Mouse (Mus musculus) E14TG2a.4 (cell line): ENCODE data around the gene Mkrn2os.
"Not testable (repeated sequence)": the region's sequence is repeated elsewhere in the genome, so short reads cannot be mapped to it uniquely, and the experiment has no call there.

Source experiments
- H3K27me3 ChIP-seq: 2 replicates; pipeline ENCODE4 v1.6.1; 2014; ENCODE audit warnings: low read length, control low read depth; ENCODE audit not compliant: insufficient read depth
- H3K36me3 ChIP-seq: 2 replicates; pipeline ENCODE4 v1.6.1; 2014; ENCODE audit warnings: low read length, control low read depth; ENCODE audit not compliant: insufficient read depth
- H3K4me1 ChIP-seq: replicated peaks from 2 replicates; pipeline ENCODE4 v1.6.1; 2014; ENCODE audit warnings: low read depth, low read length, control low read depth
- H3K4me3 ChIP-seq: replicated peaks from 2 replicates; pipeline ENCODE4 v1.5.1; 2014; ENCODE audit warnings: mild to moderate bottlenecking, low read length
- H3K9me3 ChIP-seq: 2 replicates; pipeline ENCODE4 v1.6.1; 2014; ENCODE audit warnings: low read length, control low read depth
- CTCF ChIP-seq: conservative IDR thresholded peaks from 2 replicates; pipeline ENCODE4 v1.5.1; 2014; ENCODE audit warnings: low read length
- NANOG ChIP-seq: IDR thresholded peaks from 2 replicates; pipeline ENCODE4 v1.6.1; 2014; ENCODE audit warnings: borderline replicate concordance, low read length, mixed read lengths
- POU5F1 ChIP-seq: IDR thresholded peaks from 2 replicates; pipeline ENCODE4 v1.6.1; 2014; ENCODE audit warnings: low read length, borderline replicate concordance

Gene Mkrn2os

DNA sequence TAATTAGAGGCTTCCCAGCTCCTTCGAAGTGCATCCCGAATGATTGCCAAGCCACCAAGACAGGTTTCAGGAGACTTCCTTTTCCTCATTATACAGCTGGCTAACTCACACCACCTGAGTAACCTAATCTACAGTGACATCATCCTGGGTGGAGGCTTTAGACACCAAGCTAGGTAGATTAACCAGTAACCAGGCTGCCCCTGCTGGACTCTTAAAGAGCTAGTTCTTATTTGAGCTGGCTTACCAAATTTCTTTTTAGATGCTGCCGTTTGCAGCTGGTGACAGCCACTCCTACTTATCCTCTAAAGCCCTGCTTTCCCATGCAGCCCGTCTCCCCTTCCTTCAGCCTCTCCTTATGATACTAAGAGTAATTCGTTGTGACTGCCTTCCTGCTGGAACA, at the start of gene Mkrn2os:
Mkrn2os (minus strand) TSS at position 119 of the 400 bp plus-strand sequence.
- Histone ChIP-seq H3K27me3 (peaks cover 9% of the 10 kb centered on the region; the same call in 1 of the 2 replicates), H3K4me1 (no peaks in the 10 kb centered on the region), H3K9me3 (no peaks in the 10 kb centered on the region), H3K36me3 (no peaks in the 10 kb centered on the region), H3K4me3 (no peak within 1 kb of the TSS)
- TF ChIP-seq POU5F1, result no peak
- no peak for TF ChIP-seq CTCF
- TF ChIP-seq NANOG, result no peak

DNA sequence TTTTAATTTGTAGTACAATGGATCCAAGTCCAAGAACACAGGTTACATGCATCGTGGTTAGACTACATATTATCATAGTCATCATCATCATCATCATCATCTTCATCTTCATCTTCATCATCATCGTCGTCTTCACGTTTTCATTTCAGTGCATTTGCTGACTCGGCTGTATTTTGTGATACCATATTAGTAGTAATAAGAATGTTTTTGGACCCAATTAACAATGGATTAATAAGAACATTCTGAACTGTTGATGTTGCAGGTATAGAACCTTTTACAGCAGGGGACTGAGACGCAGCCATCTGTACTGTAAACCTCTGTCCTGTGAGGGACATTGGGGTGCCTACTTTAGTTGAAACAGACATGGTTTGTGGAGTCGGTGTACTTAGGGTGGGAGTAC, 45.8 kb upstream of the Mkrn2os start:
- not testable (repeated sequence) for H3K9me3 ChIP-seq, H3K27me3 ChIP-seq, H3K4me3 ChIP-seq, H3K4me1 ChIP-seq
- H3K36me3 ChIP-seq, result peaks cover 90% of the 10 kb centered on the region

DNA sequence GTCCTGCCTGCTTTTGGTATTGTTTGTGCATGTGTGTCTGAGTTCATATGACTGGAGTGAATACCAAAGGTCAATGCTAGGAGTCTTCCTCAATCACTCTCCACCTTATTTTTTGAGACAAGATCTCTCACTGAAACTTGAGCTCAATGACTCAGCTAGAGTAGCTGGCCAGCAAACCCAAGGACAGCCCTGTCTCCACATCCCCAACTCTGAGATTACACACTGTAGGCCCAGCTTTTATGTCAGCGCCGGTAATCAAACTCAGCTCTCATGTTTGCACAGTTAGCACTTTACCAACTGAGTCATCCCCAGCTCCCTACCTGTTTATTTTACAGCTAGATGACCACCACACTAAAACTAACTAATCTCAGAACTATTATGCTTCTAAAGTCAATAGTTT, 41.6 kb upstream of the Mkrn2os start:
- TF ChIP-seq NANOG (no peak), CTCF (no peak), POU5F1 (no peak)
- Histone ChIP-seq H3K36me3 (peaks cover 96% of the 10 kb centered on the region), H3K27me3 (no peaks in the 10 kb centered on the region), H3K9me3 (no peaks in the 10 kb centered on the region), H3K4me1 (0 out of 2 replicates have a peak, but pooled peaks cover 6% of the 10 kb centered on the region), H3K4me3 (no peak overlapping the region)

DNA sequence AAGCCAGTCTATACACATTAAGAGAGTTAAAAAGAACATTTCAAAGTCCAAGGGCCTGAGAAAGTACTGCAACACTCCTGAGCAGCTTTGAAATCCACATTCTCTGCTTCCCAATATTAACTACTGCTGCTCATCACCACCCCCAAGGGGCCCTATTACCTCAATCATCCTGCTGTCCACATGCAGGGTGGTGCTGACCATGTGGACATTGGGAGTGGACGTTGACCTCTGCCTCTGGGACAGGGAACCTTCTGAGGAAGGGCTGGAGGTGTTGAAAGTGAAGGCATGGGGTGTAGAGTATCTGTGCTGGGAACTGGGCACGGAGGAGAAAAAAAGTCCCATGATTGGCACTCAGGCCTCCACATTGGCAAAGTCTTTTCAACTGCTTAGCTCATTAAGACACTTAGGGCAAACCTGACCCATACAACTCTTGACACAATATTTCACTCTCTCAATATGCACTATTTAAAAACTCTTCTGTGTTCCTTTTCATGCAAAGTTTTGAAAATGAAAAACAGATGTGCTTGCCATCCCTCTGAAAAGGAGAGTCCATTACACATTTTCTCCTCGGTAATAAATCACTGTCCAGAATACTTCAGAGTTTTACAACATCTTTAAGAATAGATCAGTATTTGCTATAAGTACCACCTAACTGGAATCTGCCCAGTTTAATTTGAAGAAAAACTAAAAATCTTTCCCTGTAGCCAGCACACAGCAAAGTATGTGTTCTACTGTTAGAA, 38.9 kb upstream of the Mkrn2os start:
- no peak overlapping the region for H3K4me3 ChIP-seq
- H3K4me1 ChIP-seq, result 0 out of 2 replicates have a peak, but pooled peaks cover 6% of the 10 kb centered on the region
- peaks cover 98% of the 10 kb centered on the region for H3K36me3 ChIP-seq
- no peaks in the 10 kb centered on the region for H3K27me3 ChIP-seq
- TF ChIP-seq CTCF, result no peak
- TF ChIP-seq NANOG, result no peak
- TF ChIP-seq POU5F1, result no peak
- no peaks in the 10 kb centered on the region for H3K9me3 ChIP-seq

DNA sequence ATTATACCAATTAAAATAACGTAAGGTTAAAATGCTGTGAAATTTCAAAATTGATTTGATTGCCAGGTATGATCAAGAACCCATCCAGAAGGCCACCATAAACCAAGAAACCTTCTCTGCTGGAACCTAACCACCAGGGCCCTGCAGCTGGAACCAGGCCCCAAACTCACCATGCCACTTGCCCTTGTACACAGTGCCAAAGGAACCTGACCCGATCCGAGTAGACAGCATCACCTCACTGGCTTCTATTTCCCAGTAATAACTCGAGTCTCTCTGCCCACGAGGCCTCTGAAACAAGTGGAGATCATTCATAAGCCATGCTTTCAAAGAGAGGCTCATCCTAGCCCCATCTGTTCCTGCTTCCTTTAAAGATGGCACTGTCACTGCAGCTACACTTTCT, 33.7 kb upstream of the Mkrn2os start:
- H3K4me1 ChIP-seq, result peaks cover 13% of the 10 kb centered on the region
- TF ChIP-seq POU5F1, result no peak
- H3K4me3 ChIP-seq, result no peak overlapping the region
- no peaks in the 10 kb centered on the region for H3K27me3 ChIP-seq
- H3K9me3 ChIP-seq, result no peaks in the 10 kb centered on the region
- H3K36me3 ChIP-seq, result peaks cover 99% of the 10 kb centered on the region

DNA sequence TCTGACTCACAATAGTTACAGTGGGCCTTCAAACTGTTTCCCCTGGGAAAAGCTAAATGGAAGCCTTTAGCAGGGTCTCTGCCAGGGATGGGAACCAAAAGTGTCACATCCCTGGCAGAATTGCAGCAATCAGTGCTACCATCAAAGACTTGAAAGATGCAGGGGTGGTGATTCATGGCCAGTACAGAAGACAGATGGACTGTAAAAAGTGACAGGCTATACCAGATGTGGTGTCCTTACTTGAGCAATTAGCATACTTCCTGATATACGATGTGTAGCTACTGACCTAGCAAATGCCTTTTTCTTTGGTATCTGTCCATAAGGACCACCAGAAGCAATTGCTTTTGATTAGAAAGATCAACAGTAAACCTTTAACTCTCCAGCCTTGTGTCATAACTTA, 28.6 kb upstream of the Mkrn2os start:
- Histone ChIP-seq H3K4me1 (peaks cover 40% of the 10 kb centered on the region), H3K27me3 (no peaks in the 10 kb centered on the region), H3K4me3 (no peak overlapping the region), H3K36me3 (peaks cover 100% of the 10 kb centered on the region), H3K9me3 (0 out of 2 replicates have a peak, but pooled peaks cover 5% of the 10 kb centered on the region)
- TF ChIP-seq CTCF, result no peak
- no peak for TF ChIP-seq POU5F1
- TF ChIP-seq NANOG, result no peak

DNA sequence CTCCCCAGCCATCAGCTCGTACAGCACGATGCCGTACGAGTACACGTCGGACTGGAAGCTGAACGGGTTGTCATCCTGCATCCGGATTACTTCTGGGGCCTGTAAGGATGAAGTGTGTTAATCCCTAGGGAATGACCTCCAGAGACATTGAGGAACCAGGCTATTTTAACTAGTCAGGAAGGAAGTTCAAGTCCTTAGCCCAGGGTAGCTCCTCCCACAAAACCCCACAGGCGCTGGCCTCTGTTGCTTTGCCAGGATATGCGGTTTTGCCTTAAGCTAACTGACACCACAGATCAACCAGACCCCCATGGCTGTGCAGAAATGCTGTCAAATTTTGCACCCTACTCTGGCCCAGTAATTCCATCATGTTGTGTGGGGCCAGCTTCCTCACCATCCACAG, 27.4 kb upstream of the Mkrn2os start:
- no peaks in the 10 kb centered on the region for H3K27me3 ChIP-seq

DNA sequence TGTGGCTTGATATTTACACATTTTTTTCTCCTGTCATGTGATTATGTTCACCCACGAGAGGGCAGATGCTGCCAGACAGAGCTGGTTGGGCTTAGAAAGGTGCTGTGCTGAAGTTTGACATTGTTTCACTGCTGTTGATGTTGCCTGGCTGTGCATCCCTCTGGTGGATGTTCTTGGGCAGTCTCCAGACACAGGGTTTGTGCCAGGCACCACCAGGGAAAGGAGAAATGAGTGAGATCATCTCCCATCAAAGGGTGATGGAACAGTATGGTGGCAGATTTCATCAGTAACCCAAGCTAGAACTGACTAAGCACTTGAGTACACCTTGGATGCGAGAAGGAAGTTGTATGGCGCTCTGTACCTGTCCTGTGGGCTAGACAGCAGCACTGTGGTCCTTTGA, 23.6 kb upstream of the Mkrn2os start:
- Histone ChIP-seq H3K4me3 (no peak overlapping the region), H3K27me3 (no peaks in the 10 kb centered on the region), H3K36me3 (peaks cover 100% of the 10 kb centered on the region), H3K4me1 (peaks cover 31% of the 10 kb centered on the region), H3K9me3 (peaks cover 22% of the 10 kb centered on the region)
- no peak for TF ChIP-seq POU5F1
- no peak for TF ChIP-seq CTCF

More for the DNA sequence above, 27.4 kb upstream of the Mkrn2os start:
- no peak for TF ChIP-seq POU5F1
- no peak for TF ChIP-seq NANOG
- no peak for TF ChIP-seq CTCF
- H3K4me3 ChIP-seq, result no peak overlapping the region
- peaks cover 14% of the 10 kb centered on the region for H3K9me3 ChIP-seq
- H3K36me3 ChIP-seq, result peaks cover 100% of the 10 kb centered on the region
- H3K4me1 ChIP-seq, result peaks cover 40% of the 10 kb centered on the region

DNA sequence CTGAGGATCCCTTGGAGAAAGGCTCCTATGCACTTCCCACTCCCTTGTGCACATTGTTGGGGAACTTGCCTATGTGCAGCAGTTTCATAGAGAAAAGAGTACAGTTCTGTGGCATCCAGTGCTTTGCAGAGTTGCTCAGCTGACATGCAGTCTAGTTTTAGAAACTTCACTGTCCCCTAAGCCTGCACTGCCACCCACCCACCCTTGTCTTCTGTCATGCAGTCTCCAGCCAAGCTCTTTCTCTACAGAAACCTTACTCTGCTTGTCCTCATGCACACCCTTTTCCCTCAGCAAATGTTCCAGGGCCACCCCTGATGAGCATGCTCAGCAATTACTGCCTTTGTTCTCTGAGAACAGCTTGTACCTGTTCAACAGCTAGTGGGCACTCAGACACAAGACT, 21.4 kb upstream of the Mkrn2os start:
- H3K36me3 ChIP-seq, result peaks cover 94% of the 10 kb centered on the region
- no peak overlapping the region for H3K4me3 ChIP-seq
- peaks cover 12% of the 10 kb centered on the region for H3K4me1 ChIP-seq
- H3K27me3 ChIP-seq, result no peaks in the 10 kb centered on the region
- TF ChIP-seq POU5F1 (no peak), CTCF (no peak), NANOG (no peak)
- peaks cover 22% of the 10 kb centered on the region for H3K9me3 ChIP-seq
